In genomic region chr12:56637181-56637566, GRCm38 (mm10) we compare ENCODE assay signal across 8 mouse cellular contexts. TPM values are rescaled to one million over a fixed set of nuclear protein-coding genes. Genes with fewer than 3 reads are reported as not detected.
A peak's percentile ranks its signal among the peaks of the same experiment; 100 is the strongest.
DNase-seq lines count a peak whose midpoint lies in the region; ATAC-seq lines count a peak whose summit lies in the region.

No protein-coding gene starts in this region.

- no peak overlapping the region for H3K27ac ChIP-seq in heart, embryonic 12.5 days (ENCODE audit: poor library complexity, severe bottlenecking)
- no peak overlapping the region for H3K27ac ChIP-seq in kidney, embryonic 14.5 days (ENCODE audit: low read depth, low read length)
- H3K27ac ChIP-seq in limb, embryonic 12.5 days = no peak overlapping the region
- H3K27ac ChIP-seq in midbrain, embryonic 16.5 days (ENCODE audit: low read length) = no peak overlapping the region

- peak; percentile 26 for DNase-seq in ovary, postnatal 14 days (ENCODE audit: low spot score)
- DNase-seq in ovary, adult 18-20 months (ENCODE audit: low spot score) = no peak
- DNase-seq in embryo, embryonic 11 days = peak; percentile 84
- no peak for DNase-seq in spleen, postnatal 36 days (ENCODE audit: low spot score in 2 of 2)

- WGBS in heart, embryonic 12.5 days = 5% methylated on average over 5 of the region's 5 CpGs
- WGBS in kidney, embryonic 14.5 days = 6% methylated on average over 5 of the region's 5 CpGs
- WGBS in limb, embryonic 12.5 days = 10% methylated on average over 5 of the region's 5 CpGs
- 3% methylated on average over 5 of the region's 5 CpGs for WGBS in midbrain, embryonic 16.5 days

- 0 out of 2 replicates have a peak overlapping the region, but pooled peaks have one; percentile 37 for H3K9ac ChIP-seq in heart, embryonic 12.5 days
- no peak overlapping the region for H3K9ac ChIP-seq in kidney, embryonic 14.5 days (ENCODE audit: low read depth, low read length)
- no peak overlapping the region for H3K9ac ChIP-seq in limb, embryonic 12.5 days (replicated peaks)
- no peak overlapping the region; the same call in 1 of the 2 replicates for H3K9ac ChIP-seq in midbrain, embryonic 16.5 days (ENCODE audit: low read depth, low read length)

- peaks cover 12% of the 10 kb centered on the region for H3K27me3 ChIP-seq in heart, embryonic 12.5 days (replicated peaks)
- 0 out of 2 replicates have a peak, but pooled peaks cover 6% of the 10 kb centered on the region for H3K27me3 ChIP-seq in kidney, embryonic 14.5 days (ENCODE audit: control insufficient read depth, insufficient read depth, low read length)
- H3K27me3 ChIP-seq in limb, embryonic 12.5 days = peaks cover 29% of the 10 kb centered on the region
- H3K27me3 ChIP-seq in midbrain, embryonic 16.5 days (ENCODE audit: control insufficient read depth, insufficient read depth, low read depth, low read length) = peaks cover 3% of the 10 kb centered on the region

- H3K36me3 ChIP-seq in heart, embryonic 12.5 days = no peaks in the 10 kb centered on the region
- H3K36me3 ChIP-seq in kidney, embryonic 14.5 days (ENCODE audit: control insufficient read depth, insufficient read depth, low read length) = no peaks in the 10 kb centered on the region
- no peaks in the 10 kb centered on the region for H3K36me3 ChIP-seq in limb, embryonic 12.5 days
- H3K36me3 ChIP-seq in midbrain, embryonic 16.5 days (ENCODE audit: control insufficient read depth, insufficient read depth, low read length) = no peaks in the 10 kb centered on the region

- H3K9me3 ChIP-seq in heart, embryonic 12.5 days (replicated peaks) = no peaks in the 10 kb centered on the region
- H3K9me3 ChIP-seq in kidney, embryonic 14.5 days (ENCODE audit: control insufficient read depth, low read length) = no peaks in the 10 kb centered on the region
- no peaks in the 10 kb centered on the region for H3K9me3 ChIP-seq in limb, embryonic 12.5 days
- no peaks in the 10 kb centered on the region for H3K9me3 ChIP-seq in midbrain, embryonic 16.5 days (replicated peaks; ENCODE audit: control insufficient read depth, low read length, poor library complexity, severe bottlenecking)

- H3K4me3 ChIP-seq in heart, embryonic 12.5 days = peak overlapping the region; percentile 28
- no peak overlapping the region for H3K4me3 ChIP-seq in kidney, embryonic 14.5 days (ENCODE audit: low read length)
- peak overlapping the region; percentile 6; the same call in 1 of the 2 replicates for H3K4me3 ChIP-seq in limb, embryonic 12.5 days (replicated peaks)
- 0 out of 2 replicates have a peak overlapping the region, but pooled peaks have one; percentile 19 for H3K4me3 ChIP-seq in midbrain, embryonic 16.5 days (ENCODE audit: low read depth, low read length)

- H3K4me2 ChIP-seq in heart, embryonic 12.5 days = peak overlapping the region; percentile 63
- H3K4me2 ChIP-seq in kidney, embryonic 14.5 days (replicated peaks; ENCODE audit: low read depth, low read length) = peak overlapping the region; percentile 35
- peak overlapping the region; percentile 47 for H3K4me2 ChIP-seq in limb, embryonic 12.5 days
- peak overlapping the region; percentile 49 for H3K4me2 ChIP-seq in midbrain, embryonic 16.5 days (ENCODE audit: low read length)

- ATAC-seq in heart, embryonic 12.5 days (ENCODE audit: insufficient number of reproducible peaks, low FRiP score) = no peak
- peak; percentile 39; the same call in 1 of the 2 replicates for ATAC-seq in kidney, embryonic 14.5 days (ENCODE audit: low FRiP score, low TSS enrichment)
- ATAC-seq in limb, embryonic 12.5 days (ENCODE audit: insufficient number of reproducible peaks, insufficient read depth, low FRiP score, low TSS enrichment, low read depth) = no peak
- peak; percentile 83 for ATAC-seq in midbrain, embryonic 16.5 days

- H3K4me1 ChIP-seq in heart, embryonic 12.5 days (replicated peaks) = no peaks in the 10 kb centered on the region
- no peaks in the 10 kb centered on the region for H3K4me1 ChIP-seq in kidney, embryonic 14.5 days (ENCODE audit: control insufficient read depth, insufficient read depth, low read length)
- no peaks in the 10 kb centered on the region for H3K4me1 ChIP-seq in limb, embryonic 12.5 days (replicated peaks)
- no peaks in the 10 kb centered on the region for H3K4me1 ChIP-seq in midbrain, embryonic 16.5 days (ENCODE audit: control insufficient read depth, insufficient read depth, low read length)

RNA-seq across cellular contexts. Expression of gene Nkx2-9, which starts 24.1 kb away (rescaled TPM):
- 0.13 and 0.45 TPM in 2 replicates for polyA plus RNA-seq in heart, embryonic 12.5 days (2016; fragmentation: Nextera tagmentation; extraction: Ambion mirVana)
- polyA plus RNA-seq in kidney, embryonic 14.5 days (2014; fragmentation: Nextera tagmentation; extraction: Ambion mirVana) = not detected in 2 replicates
- polyA plus RNA-seq in limb, embryonic 12.5 days (2016; fragmentation: Nextera tagmentation; extraction: Ambion mirVana) = not detected in 2 replicates
- polyA plus RNA-seq in midbrain, embryonic 16.5 days (2015; fragmentation: Nextera tagmentation; extraction: Ambion mirVana) = not detected in 2 replicates

RNA-seq across cellular contexts. Expression of gene Pax9, which starts 54.4 kb away (rescaled TPM):
- 0.06 TPM in 1 of 2 replicates, not detected in the other for polyA plus RNA-seq in heart, embryonic 12.5 days (2016; fragmentation: Nextera tagmentation; extraction: Ambion mirVana)
- polyA plus RNA-seq in kidney, embryonic 14.5 days (2014; fragmentation: Nextera tagmentation; extraction: Ambion mirVana) = 0.08 TPM in 1 of 2 replicates, not detected in the other
- polyA plus RNA-seq in limb, embryonic 12.5 days (2016; fragmentation: Nextera tagmentation; extraction: Ambion mirVana) = 6.0 and 9.6 TPM in 2 replicates
- polyA plus RNA-seq in midbrain, embryonic 16.5 days (2015; fragmentation: Nextera tagmentation; extraction: Ambion mirVana) = not detected in 2 replicates

Comparison
In these comparisons a context has a peak if more than half of its experiments do, and no peak if none do; other contexts are left out.
1. DNase-seq: peak in ovary, postnatal 14 days (single experiment) and embryo, embryonic 11 days (single experiment); none in ovary, adult 18-20 months (single experiment) and spleen, postnatal 36 days (0 of 2).
2. ATAC-seq: peak in kidney, embryonic 14.5 days (single experiment) and midbrain, embryonic 16.5 days (single experiment); none in heart, embryonic 12.5 days (single experiment) and limb, embryonic 12.5 days (single experiment).
3. Peak in every context shown above with its lines, with median percentiles within 50 percentile points of each other: H3K4me2 ChIP-seq.